Mouse (Mus musculus) cerebellum, postnatal 25 days (tissue): Measurements from ENCODE around the gene Bcl2a1d.
A peak's percentile ranks its signal among the peaks of the same experiment; 100 is the strongest.
"Not testable (repeated sequence)": the region's sequence is repeated elsewhere in the genome, so short reads cannot be mapped to it uniquely, and the experiment has no call there.

ENCODE experiments used
- DNase-seq, 2 experiments: peaks; one replicate each; pipeline ENCODE4 v3.0.0; 2021; ENCODE audit warnings: mixed read lengths in 2 of 2

The Bcl2a1d gene

DNA sequence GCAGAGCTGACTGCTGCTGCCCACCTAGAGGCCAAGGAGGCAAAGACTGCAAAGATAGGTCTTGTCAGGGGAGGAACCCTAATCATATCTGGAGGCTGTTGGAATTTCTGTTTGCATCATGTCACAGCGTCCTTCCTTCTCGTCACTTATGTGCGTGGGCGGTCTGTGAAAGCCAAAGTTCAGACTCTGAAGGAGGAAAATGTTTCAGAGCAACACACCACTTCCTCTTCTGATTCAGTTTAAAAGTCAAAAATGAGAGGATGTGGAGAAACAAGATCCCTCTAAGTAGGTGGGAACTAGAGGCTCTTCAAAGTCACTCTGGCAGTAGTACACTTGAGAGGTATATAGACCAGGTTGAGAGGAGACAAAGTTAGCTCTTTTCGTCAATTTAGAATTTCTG lies at the start of gene Bcl2a1d:
Gene Bcl2a1d (minus strand): TSS at position 187 of the 400 bp plus-strand sequence.
- not testable (repeated sequence) for DNase-seq

GRCm38 (mm10) chr9:88770239-88770638 lies 38.5 kb upstream of the Bcl2a1d start:
- DNase-seq, result not testable (repeated sequence)

- DNase-seq, result not testable (repeated sequence)
Measured at GRCm38 (mm10) chr9:88769470-88769869, 37.8 kb upstream of the Bcl2a1d start.

DNA sequence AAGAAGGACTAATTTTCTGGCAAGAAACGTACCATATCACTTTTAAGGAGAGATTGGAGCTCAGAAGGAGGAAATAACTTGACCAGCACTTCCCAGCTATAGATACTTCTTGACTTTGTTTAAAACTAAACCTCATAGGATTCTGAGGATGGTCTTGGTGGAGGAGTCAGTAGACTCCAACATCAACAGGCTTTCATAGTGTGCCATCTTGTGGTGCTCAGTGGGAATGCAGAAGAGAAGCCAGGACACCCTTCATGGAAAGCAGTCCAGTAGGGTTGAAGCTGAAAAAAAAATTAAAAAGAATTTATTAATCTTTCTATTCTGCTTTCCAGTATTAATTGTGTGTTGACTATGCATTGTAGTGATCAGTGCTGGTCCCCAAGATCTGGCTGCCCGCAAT lies 15.0 kb upstream of the Bcl2a1d start:
- peak; percentile 32 to 62 for DNase-seq

GRCm38 (mm10) chr9:88746046-88746445 lies 14.3 kb upstream of the Bcl2a1d start:
- DNase-seq, result not testable (repeated sequence)

DNA sequence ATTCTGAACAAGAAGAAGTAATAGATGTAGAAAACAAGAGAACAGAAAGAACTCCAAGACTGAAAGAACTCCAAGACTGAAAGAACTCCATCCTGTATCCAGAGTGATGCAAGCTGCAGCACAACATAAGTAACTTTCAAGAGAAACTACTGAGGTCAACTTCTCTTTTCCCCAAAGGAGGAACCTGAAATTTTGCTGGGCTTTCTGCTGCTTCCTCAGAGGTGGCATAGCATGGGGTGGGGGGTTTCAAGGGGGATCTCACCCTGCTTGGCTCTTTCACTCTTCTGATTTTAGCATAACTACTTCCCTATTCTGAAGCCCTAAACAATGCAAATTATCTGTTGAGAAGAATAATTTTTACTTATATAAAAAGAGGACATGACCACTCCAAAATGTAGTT lies 3.6 kb upstream of the Bcl2a1d start:
- not testable (repeated sequence) for DNase-seq

DNA sequence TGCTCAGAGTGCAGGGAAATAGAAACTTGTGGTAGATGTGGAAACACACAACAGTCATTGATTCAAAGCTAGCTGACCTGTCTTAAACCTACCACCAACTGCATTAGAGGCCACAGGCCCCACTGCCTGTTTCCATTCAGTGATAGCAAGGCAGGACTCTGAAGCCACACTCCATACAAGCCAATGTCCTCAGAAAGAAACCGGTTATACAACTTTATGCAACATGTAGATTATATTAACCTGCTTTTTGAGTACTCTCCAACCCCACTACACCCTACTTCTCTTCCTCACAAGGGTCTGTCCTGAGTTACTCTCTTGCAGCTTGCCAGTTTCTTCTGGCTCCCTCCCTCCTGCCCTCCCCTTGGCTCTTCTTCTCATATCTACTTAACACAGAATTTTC lies 1.5 kb upstream of the Bcl2a1d start:
- DNase-seq, result not testable (repeated sequence)

- DNase-seq, result not testable (repeated sequence)
Measured at GRCm38 (mm10) chr9:88732334-88732733, 620 bp upstream of the Bcl2a1d start.

DNA sequence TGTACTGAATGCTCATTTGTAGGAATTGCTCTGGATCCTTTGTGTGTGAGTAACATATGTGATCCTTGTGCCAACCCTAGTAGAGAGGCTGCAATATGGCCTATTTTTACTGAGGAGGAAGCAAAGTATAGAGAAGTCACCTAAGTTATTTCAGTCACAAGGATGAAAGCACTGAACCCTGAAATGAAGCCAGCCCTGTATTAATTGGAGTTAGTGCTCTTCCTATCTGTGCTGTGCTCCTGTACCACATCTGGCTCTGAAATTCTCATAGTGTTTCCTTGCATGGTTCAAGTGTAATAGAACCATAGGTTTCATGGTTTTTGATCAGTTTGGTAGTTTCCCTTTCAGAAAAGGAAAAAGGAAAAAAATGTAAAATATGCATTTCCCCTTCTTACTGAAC lies 3.4 kb downstream of the Bcl2a1d start:
- DNase-seq, result not testable (repeated sequence)

GRCm38 (mm10) chr9:88721628-88722027 lies 10.1 kb downstream of the Bcl2a1d start:
- not testable (repeated sequence) for DNase-seq

DNA sequence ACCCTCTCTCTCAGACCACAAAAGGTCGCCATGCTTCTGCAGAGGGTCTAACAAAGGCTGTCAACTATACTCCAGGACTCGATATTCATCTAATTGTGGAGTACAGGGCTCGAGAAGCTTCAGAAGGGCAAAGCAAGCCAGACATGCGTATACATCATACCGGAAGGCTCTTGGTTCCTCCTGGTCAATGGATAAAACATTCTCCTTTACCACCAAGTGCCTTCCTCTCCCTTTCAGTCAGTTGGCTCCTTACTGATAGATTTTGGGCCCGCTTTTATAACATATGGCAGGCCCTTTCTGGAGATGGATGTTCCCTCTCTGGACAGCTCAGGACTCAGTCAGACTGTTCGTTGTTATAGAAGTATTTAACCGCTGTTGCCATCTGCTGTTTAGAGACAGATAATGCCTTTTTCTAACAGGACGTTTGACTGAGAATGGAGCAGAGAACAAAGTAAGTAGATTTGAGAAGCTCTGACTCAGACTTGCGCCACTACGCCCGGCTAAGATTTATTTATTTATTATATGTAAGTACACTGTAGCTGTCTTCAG lies 11.7 kb downstream of the Bcl2a1d start, which contains the start of gene Mthfsl:
Gene Mthfsl (minus strand): TSS at position 308 of the 549 bp plus-strand sequence.
- DNase-seq, result peak; percentile 33 to 59

DNA sequence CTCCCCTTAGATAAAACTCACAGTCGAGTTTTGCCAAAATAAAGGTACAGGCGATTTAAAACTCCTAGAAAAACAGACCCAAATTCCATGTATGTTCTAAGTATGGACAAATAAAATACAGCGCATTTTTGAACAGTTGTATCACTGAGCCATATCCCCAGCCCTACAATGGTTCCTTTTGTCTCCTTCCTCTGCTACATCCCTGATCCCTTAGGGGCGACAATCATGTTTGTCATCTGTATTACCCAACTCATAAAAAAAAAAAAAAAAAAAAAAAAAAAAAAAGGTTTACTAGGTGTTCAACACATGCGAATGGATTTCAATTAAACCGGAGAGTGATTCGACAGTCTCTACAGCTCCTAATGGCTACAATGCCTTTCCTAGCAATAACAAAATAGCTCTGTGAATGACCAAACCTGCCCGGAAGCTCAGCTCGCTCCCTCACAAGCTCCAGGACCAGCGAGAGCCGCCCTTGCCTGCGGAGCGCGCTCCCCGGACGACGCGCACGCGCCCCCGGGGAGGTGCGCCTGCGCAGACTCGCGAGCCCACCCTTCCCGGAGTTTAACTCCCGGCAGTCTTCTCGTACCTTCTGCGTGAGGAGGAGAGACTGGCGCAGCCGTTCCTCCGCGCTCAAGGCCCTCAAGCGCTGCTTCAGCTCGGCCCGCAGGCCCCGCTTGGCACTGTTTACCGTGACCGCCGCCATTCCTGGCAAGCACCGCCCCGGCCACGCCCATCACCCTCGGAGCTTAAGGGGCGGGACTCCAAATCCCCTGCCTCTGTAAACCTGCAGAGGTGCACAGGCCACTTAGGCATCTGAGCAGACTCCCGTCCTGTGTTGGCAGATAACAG lies 12.4 kb downstream of the Bcl2a1d start:
- peak; percentile 59 to 61 for DNase-seq

- DNase-seq, result peak; percentile 27 to 34
Measured at GRCm38 (mm10) chr9:88718593-88718992, 13.1 kb downstream of the Bcl2a1d start.

GRCm38 (mm10) chr9:88718140-88718539 lies 13.6 kb downstream of the Bcl2a1d start:
- DNase-seq, result peak; percentile 71 to 81

DNA sequence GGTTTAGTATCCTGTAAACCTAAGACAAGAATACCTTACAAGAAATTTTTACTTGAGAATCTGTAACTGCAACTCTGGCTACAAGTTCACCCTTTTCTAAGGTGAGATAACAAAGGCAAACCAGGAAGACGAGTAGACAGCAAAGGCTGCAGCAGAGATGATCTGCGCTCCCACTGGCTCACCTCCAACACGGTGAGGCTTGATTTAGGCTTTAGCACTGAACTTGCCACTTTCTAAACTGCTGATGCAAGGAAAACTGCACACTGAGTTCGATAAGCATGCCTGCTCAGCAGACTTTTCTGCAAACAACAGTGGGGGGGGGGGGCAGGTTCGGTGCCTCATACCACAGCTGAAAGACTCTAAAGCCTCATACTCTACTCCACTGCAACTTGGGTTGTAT lies 17.2 kb downstream of the Bcl2a1d start:
- not testable (repeated sequence) for DNase-seq

- DNase-seq, result not testable (repeated sequence)
Measured at GRCm38 (mm10) chr9:88712164-88712749, 19.5 kb downstream of the Bcl2a1d start.

GRCm38 (mm10) chr9:88710910-88711438 lies 20.7 kb downstream of the Bcl2a1d start:
- DNase-seq, result not testable (repeated sequence)

GRCm38 (mm10) chr9:88710439-88710838 lies 21.3 kb downstream of the Bcl2a1d start:
- DNase-seq, result not testable (repeated sequence)

DNA sequence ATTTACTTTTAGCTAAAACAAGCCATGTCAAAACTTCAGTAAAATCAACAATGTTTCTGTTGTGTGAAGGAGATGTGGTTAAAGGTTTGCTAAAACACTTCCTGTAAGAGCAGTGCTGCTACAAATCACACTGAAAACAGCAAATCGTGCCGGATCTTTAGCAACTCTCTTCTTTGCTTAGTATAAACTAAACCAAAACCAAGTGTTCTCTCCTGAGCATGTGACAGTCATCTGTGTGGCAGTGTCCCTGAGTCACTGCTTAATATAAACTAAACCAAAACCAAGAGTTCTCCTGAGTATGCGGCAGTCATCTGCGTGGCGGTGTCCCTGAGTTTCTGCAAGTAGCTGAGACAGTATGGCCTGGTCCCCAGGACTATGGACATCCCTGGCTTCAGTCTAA lies 21.9 kb downstream of the Bcl2a1d start:
- DNase-seq, result not testable (repeated sequence)

DNA sequence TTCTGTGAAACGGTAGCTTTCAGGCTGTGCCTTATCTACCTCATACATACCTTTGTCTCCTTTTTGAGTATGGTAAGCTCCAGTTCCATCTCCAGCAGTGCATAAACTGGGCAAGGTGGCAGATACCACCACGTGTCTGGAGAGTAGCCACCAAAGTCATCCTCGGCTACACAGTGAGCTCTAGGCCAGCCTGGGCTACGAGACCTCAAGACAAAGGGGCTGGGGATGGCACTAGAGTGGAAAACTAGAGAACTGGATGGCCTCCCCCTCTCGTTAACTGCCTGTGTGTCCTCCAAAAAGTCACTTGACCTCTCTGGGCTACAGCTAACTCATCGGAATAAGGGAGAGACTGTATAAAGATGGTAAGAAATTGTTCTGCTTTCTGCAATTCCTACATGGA lies 22.4 kb downstream of the Bcl2a1d start:
- DNase-seq, result no peak

- DNase-seq, result no peak
Measured at GRCm38 (mm10) chr9:88706700-88707099, 25.0 kb downstream of the Bcl2a1d start.

- not testable (repeated sequence) for DNase-seq
Measured at GRCm38 (mm10) chr9:88705157-88705556, 26.6 kb downstream of the Bcl2a1d start.

DNA sequence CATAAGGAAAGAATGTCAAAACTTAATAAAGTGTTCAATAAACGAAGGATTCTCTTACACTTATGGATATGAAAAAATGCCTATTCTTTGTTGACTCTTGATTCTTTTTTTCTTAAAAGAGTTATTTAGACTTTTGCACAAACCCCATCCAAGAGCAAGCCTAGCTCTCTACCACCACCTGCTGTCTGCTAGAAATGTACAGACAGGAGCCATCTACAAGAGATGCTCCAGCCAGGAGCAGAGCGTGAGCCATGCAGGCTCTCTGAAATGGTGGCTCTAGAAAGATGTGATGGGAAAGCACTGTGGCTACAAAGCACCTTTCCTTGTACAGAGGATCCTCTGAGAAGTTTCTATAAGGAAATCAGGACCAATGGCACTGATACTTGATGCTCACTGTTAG lies 33.0 kb downstream of the Bcl2a1d start:
- not testable (repeated sequence) for DNase-seq
